Mouse (Mus musculus): Measurements from ENCODE around the gene Pla2g4a.

Gene Pla2g4a

DNA sequence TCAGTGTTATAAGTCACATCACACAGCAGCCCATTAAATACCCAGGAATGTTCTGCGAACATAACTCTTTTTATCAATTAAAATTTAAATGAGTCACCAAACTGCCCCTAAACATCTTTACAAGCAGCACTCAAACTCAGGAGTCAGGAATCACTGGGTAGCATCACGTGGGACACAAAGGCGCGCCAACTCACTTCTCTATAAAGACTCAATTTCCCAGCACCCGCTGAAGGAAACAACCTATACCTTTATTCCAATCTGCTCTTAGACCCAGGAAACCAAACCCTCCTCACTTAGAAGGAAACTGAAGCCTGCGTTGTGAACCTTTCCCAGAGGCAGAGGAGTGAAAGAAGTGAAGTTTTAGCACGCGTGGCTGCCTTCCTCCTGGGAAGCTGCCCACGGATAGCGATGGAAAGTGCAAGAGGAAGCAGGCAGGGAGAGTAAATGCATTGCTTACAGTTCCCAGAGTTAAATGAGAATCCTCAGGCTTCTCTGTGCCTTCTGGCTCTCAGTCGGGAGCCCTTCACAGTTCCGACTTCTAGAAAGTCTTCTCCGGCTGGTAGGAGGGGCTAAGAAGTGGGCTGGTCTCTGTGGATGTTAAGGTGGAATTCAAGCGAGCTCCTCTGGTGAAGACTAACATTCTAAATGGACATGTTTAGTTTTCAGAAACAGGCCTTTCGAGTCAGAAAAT, at the start of gene Pla2g4a:
Gene Pla2g4a (minus strand): TSS at position 557 of the 691 bp plus-strand sequence.
- DNase-seq (ENCODE audit: low read depth, low spot score): peak; percentile 13

DNA sequence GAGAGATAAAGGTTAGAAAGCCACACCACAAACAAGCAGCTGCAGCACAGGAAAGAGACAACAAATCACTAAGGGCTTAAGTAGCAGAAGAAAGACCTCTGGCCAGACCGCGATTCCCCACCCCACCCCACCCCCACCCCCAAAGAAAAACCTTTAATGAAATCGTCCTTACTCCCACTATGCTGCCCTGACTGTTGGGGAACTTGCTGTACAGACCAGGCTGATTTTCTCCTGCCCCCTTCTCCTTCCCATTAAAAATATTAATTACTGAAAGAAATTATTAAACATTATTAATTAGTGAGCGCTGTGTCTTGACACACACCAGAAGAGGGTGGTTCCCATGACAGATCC, 49.5 kb upstream of the Pla2g4a start:
- no peak for DNase-seq (ENCODE audit: low read depth, low spot score)

DNA sequence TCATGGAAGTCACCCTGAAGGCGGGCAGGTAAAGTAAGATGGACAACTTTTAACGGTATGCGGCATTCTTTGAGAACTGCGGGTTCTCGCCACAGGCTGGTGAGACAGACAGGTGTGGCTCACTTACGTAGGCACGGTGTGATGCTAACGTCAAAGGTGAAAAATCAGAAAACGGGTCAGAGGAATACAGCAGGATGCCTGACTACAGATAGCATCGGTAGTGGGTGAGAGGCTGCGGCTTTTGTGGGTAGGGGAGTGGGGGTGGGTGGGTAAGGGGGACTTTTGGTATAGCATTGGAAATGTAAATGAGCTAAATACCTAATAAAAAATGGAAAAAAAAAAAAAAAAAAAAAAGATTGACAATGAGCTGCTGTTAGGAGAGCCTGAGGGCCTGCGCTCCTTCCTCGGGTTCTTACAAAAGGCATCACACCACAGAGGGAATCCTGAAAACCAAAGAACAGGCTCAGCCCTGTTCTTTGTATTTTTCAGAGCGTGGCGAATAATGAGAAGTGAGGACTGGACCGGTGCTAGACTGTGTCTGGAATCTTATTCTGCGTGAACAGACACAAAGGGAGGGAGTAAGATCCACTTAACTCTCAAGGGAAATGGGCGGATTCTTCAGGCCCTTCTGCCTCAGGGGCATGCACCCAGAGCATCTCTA, 49.0 kb upstream of the Pla2g4a start:
- no peak for DNase-seq (ENCODE audit: low read depth, low spot score)

DNA sequence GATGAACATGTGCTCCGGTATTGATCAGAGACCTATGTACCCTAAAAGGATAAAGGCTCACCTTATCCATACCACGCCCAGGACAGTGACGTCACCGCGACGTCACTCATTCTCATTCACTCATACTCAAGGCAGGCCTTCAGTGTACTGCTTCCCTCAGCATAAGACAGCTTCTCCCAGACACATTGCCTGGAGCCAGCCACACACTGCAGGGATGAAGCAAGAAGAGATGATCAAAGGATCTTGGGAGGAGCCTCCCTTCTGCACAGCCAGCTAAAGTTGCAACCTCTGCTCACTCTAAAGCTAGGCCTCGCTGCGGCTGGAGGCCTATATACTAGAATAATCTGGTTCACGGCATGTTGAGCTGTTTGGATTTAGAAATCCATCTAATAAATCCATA, 48.0 kb upstream of the Pla2g4a start:
- DNase-seq (ENCODE audit: low read depth, low spot score): no peak

DNA sequence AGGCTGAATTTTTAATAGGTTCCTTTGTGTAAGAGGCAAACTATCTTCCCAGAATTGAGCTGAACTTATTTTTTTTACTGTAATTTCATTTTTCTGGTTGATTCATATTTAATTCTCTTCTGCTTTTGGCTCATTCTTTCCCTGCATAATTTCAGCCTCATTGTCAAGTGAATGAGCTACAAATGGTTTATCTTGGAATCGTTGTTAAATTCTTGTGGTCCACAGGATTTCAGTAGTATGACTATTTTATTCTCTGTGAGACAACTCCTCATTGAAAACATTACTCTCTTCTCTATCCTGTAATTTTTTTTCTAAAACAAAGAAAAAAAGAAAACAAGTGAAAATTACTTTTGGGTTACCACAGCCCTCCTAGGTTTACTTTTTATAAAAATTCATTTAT, 14.5 kb upstream of the Pla2g4a start:
- no peak for DNase-seq (ENCODE audit: low read depth, low spot score)

DNA sequence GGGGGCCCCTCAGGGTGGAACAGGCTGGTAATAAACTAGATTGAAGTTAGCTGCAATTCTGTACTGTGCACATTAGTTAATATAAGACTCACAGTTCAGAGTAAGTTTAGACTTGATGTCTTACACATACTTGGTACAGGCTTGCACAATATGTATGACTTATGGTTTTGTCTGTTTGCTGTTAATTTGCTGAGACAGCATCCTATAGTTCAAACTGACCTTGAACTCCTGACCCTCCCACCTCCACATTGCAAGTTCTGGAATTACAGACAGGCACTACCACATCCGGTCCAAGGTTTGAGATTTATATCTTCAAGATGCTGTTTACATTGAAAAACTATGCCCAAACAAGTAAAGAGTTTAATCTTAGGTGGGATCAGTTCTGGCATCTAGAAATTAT, 4.7 kb upstream of the Pla2g4a start:
- DNase-seq (ENCODE audit: low read depth, low spot score): no peak

DNA sequence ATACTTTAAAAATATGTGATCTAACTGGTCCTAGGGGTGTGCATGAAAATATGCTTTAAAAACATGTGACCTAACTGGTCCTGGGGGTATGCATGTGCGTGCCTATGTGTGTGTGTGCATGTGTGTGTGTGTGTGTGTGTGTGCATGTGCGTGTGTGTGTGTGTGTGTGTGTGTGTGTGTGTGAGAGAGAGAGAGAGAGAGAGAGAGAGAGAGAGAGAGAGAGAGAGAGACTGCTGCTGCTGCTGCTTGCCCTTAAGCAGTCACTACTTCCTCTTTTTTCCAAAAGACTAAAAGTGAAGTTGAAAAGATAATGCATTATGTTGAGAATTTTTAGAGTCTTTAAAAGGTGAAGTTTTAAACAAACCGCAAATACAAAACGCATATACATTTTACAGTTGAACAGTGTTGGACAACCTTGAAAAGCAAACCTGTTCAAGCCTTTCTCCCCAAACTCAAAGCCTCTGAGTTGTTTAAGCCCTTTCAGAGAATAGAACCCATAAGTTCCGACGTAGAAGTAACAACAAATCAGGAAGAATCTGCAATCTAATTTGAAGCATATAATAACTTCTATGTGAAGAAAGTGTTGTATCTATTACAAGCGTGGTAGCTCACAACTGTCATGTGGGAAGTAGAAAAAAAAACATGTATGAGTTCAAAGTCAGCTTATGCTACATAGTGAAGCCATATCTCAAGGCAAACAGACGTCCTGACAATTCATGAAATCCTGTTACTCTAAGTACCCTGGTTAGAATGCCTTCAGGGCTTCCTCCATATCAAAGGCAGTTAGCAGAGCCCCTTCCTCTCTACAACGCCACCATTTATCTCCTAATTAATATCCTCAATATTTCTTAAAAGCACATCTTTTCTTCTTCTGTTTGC, 574 bp upstream of the Pla2g4a start:
- no peak for DNase-seq (ENCODE audit: low read depth, low spot score)

DNA sequence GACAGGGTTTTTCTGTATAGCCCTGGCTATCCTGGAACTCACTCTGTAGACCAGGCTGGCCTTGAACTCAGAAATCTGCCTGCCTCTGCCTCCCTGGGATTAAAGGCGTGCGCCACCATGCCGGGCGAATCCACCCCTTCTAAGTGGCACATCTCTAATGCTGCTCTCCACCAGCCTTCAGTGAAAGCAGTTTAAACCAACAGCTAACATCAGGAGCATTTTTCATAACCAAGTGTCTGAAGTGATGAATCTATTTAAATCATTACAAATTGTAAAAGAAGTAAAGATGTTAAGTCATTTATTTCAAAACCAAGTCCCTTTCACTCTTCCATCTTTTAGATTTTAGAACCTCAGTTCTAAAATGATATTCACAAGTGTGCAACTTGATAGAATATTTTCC, 839 bp downstream of the Pla2g4a start:
- no peak for DNase-seq (ENCODE audit: low read depth, low spot score)

DNA sequence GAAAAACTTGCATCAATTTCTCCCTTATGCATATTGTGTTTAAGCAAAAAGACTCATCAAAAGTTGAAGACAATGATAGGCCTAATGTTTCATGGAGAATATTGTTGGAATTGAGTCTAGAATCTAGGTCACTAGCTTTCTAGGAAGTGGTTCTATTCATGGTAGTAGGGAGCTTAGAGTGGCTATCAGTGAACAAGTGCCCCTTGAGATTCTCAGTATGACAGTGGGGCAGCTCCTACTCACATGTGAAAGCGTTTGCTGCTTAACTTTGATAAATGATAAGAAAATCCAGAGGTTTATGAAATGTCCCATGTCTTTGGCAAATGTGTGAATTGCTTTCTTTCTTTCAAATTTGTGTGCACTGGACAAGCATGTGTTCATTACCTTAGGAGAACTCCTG, 2.0 kb downstream of the Pla2g4a start:
- DNase-seq (ENCODE audit: low read depth, low spot score): no peak

DNA sequence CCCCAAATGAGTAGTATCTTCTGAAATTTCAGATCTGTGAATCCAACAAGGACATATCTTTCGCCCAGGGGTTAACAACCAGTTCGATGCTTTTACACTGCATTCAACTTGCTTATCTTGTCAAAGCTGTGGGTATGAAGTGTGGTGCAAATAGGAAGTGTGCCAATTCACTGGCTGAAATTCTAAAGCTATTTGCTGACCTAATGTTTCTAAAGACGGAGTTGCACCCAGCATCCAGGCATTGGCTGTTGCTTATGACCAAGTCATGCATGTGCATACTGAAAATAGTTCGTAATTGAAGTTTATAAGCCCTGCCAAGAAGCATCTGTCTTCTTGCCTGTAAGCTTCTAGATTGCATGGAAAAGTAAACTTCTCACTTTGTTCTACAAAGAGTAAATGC, 5.6 kb downstream of the Pla2g4a start:
- DNase-seq (ENCODE audit: low read depth, low spot score): no peak

DNA sequence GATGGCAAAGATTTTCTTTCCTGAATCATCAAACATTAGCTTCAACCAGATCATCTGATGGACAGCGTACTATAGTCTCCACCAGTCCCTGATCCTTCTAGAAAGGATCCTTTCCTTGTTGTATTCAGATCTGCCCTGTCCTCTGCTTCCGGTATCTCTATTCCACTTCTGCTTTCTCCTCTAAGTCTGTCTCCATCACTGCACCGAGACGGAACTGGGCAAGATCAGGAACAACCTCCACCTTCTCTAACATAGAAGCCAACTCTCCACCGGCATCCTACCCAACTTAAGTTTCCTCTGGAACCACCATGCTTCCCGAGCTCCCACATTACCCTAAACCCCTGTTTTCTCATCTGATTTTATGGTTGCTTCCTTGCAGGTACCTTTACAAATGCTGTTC, 7.1 kb downstream of the Pla2g4a start:
- DNase-seq (ENCODE audit: low read depth, low spot score): no peak

DNA sequence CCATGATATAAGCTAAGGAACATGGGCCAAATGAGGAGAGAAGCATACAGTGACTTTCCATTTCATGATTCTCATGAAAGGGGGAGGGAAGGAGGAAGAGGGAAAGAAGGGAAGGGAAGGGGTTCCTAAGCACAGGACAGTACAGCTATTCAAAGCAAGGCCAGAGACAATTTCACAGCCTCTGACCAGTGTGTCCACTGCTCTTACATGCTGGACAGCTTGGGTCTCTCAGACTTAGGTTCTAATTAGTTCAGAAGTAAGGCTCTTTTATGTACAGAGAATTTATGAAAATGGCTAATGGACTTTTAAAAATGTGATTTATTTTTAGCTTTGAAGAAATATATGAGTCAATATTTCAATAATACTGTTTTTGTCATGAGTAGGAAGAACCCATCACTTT, 9.0 kb downstream of the Pla2g4a start:
- no peak for DNase-seq (ENCODE audit: low read depth, low spot score)

DNA sequence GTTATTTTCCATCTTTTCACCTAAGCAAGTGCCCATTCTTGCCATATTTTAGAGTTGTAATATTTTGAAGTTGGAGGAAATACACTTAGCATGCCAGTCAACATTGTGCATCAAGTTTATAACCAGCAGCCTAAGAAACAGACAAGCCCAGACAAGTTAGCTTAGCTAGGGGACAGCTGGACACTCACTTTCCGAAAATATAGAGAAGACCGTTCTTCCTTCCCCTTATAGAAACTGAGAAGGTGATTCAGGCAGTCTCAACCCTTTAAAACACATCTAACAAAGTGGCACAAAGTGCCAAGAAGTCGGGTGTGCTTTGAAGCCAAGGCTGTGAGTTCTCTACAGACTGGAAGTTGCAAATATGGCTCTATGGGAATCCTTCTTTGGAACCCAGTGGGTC, 10.4 kb downstream of the Pla2g4a start:
- DNase-seq (ENCODE audit: low read depth, low spot score): no peak

DNA sequence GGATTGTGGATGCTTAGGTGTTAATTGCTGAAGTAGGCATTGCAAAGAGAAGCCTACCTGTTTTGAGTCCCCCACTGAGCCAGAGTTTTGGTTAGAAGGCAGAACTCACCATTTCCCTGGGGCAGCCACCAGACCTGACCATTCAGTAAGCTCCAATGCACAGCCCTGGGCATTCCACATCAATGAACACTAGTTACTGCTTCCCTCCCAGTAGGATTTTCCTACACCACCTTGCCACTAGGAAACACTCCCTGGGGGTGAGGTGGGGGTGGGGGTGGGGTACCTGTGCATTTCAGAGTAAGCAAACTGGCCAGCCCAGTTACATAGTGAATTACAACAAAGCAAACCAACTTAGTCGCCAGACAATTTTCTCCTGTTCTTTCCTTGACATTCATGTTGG, 10.8 kb downstream of the Pla2g4a start:
- no peak for DNase-seq (ENCODE audit: low read depth, low spot score)

DNA sequence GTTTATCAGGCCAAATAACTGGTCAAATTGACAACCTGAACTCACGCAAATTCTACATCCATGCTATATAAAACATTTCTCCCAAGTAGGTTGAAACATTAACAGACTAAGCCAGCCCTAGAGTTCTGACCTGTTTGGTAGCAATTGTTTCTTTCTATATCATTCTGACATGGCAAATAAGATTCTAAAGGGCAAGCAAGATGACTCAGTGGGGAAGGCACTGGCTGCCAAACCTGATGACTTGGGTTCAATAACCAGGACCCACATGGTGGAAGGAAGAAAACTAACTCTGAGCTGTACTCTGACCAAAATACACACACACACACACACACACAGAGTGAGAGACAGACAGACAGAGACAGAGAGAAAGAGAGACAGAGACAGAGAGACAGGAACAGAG, 11.8 kb downstream of the Pla2g4a start:
- no peak for DNase-seq (ENCODE audit: low read depth, low spot score)

DNA sequence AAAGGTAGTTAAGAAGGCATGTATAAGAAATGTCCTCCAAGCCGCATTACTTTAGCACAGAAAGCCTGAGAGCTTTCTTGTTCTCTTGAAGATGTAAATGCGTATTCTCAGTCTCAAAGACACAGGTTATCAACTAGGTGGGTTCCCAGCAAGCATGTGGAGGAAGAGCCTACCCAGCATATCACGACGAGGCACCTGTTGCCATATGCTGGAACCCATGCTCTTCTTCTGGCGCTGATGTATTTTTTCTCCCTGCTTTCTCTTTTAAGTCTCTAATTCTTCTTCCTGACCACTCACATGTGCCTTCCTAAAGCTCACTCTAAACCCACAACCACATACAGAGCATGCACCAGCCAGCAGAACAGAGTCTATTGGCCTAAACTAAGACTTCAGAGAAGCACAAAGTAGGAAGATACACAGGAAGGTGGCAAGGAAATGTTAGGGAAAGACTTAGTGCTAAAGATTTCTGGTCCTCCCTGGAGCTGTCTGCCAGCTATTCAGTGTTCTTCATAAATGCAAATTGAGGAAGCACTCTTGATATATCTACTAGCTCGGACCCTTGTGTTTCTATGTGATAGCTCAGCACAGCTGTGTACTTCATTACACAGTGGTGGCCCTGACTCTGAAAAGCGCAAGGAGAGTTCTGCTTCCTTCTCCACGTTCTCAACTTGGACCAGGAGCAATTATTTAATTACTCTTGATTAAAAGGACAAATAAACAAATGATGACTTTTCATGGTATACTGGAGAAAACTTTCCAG, 12.8 kb downstream of the Pla2g4a start:
- no peak for DNase-seq (ENCODE audit: low read depth, low spot score)

DNA sequence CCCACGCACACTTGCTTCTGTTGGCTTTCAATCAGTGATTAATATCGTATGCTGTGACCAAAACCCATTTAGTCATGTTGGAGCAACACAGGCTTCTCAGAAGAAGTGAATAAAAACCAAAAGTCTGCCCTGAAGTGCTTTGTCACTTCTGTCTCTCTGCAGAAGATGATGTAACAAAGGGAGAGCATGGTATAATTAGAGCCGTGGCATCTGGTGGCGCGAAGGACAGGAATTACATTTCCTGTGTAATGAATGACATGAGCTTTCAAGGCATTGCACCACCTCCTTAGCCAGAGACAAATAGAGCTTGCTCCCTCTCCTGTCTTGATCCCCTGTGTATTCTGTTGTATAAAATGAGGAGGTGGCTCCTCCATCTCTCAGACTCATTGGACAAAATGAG, 14.1 kb downstream of the Pla2g4a start:
- DNase-seq (ENCODE audit: low read depth, low spot score): no peak

DNA sequence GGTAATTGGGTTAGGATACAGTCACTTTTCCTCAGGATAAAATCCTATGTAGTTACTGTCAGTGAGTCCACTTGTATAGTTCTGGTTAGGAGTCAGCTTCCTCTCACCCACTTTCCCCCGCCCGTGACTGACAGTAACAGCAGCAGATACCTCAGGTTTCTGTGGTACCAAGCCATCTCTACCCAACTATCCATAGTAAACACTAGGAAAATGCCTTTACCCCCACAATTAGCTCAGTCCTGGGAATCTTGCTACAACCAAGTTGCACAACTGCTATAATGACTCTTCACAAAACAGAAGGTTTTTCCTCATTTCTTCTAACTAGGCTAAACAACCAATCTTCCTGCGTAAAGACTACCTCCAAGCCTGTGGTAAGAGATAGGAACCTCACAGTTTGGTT, 14.7 kb downstream of the Pla2g4a start:
- no peak for DNase-seq (ENCODE audit: low read depth, low spot score)

DNA sequence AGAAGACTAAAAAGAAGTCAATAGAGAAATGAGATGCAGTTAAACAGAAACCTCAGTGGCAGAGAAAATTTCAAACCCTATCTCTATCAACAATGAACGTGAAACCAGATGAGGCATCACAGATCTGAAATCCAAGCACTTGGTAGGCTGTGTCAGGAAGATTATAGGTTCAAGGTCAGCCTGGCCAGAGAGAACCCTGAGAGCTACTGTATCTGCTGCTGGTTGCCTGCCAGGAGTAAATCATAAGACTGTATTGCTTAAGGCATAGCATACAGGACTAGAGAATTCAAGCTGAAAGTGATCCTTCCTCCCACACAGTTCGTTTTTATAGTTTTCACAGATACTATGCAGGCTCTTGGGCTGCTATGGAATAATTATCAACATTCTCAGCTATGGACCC, 17.5 kb downstream of the Pla2g4a start:
- no peak for DNase-seq (ENCODE audit: low read depth, low spot score)

DNA sequence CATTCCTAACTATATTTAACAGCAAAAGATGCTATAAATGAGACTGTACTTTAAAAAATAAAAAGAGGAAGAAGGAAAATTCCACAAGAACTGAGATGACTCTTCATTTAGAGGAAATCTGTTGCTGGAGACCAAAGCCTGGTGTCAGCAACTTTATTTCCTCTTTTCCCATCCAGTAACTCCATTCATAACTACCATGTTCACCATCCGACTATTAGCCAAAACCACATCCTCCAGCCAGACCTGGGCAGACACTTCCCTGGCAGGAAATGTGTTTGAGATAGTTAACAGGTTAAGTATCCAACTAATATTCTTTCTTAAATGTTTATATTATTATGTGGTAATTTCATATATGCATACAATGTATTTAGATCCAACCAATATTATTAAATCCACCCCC, 20.8 kb downstream of the Pla2g4a start:
- DNase-seq (ENCODE audit: low read depth, low spot score): no peak

DNA sequence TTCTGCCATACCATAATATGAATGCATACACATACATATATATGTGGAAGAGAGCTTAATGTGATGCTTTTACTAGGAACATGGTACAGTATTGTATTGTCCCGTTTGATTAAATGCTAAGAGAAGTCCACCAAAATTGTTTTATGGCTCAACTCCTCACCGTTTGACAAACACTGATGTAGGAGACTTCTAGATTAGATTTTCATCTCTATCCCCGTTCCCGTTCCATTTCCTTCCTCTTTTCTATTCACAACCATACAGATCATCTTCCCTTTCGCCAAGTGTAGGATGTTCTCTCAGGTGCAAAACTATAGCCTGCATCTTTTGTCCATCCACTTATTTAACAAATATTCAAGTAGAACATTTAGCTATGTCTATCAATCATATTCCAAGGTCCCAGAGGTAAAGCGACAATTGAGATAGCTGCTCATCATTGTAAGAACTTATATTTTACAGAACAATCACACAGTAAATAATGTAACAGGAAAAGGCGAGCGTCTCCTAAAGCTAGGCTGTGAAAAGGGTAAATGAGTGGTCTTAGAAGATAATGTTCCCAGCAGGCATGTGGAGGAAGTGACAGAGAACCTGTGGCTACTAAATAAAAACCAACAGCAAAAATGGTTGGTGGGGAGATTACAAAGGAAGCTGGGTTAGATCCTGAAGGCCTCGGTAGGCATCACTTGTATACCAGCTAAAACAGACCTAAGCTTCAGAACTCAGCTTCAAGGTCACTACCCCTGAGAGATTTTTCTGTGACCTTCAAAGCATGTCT, 21.6 kb downstream of the Pla2g4a start:
- no peak for DNase-seq (ENCODE audit: low read depth, low spot score)
